Mouse (Mus musculus): ENCODE measurements around the gene Aamp.

The Aamp gene

DNA sequence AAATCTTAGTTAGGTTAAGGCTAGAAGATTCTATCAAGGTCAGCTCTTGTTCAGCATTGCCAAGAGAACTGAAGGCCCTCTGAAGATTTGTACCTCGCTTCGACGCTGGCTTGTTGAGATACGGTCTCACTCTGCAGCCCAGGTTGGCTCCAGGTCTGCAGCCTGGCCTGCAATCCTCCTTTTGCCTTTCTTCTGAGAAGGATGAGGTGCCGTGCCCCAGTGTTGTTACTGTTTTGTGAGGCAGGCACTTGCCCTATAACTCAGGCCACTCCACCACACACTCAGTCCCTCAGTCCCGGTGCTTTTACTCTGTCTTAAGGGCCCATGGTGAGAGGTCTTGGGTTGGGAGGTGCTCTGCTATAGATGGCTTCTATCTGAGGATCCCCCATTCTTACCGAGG, 17.7 kb upstream of the Aamp start:
- in situ Hi-C loops (cut with MboI, MseI) = no loop called here

DNA sequence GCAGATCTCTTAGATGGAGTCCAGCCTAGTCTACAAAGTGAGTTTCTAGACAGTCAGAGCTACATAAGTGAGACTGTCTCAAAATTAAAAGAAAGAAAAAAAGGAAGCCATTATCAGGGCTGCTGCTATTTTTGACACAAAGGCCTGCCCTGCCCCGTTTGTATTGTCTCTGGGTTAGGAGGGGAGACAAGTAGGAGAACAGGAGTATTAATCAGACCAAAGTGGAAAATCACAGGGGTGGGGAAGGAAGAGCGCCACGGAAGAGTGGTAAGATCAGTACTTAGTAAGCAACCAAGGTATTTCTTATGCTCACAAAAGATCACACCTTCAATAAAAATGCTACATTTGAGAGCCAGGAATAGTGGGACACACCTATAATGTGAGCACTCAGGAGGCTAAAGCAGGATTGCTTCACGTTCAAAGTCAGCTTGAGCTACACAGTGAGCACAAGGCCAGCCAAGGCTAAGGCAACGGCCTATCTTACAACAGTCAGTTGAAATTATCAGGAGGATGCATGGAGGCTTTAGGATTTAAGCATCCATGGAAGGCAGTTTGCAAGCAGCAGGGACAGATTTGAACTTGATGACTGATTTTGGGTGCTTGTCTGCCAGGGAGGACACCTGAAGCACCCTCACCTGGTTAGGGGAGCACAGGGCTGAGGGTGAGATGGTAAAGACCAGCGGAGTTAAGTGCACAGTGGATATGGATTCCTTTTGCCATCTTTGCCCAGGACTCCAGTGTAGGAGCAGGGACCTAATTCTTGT, 16.0 kb upstream of the Aamp start:
- in situ Hi-C loops (cut with MboI, MseI) = no loop called here

DNA sequence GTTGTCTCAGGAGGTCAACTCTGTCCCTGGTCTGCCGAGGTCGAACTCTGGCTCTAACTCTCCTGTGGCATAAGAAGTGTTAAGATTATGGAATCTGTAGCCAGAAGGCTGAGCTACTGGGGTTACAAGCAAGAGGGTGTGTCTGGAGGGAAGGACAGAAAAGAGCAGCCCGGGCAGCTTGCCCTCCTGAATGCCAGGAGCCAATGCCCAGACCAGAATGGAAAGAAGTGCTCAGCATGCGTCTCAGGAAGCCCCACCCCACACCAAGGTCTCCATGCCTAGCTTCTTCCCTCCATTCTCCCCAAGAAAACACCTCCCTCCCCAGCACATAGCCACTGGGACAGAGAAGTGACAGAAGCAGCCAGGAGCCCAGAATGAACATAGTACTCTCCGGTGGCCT, 14.5 kb upstream of the Aamp start:
- in situ Hi-C loops (cut with MboI, MseI) = loop anchor here (25.0 kb wide), 1 partner anchor 913 kb away; the partner anchor contains the start of genes Glb1l, Stk16 and Tuba4a

DNA sequence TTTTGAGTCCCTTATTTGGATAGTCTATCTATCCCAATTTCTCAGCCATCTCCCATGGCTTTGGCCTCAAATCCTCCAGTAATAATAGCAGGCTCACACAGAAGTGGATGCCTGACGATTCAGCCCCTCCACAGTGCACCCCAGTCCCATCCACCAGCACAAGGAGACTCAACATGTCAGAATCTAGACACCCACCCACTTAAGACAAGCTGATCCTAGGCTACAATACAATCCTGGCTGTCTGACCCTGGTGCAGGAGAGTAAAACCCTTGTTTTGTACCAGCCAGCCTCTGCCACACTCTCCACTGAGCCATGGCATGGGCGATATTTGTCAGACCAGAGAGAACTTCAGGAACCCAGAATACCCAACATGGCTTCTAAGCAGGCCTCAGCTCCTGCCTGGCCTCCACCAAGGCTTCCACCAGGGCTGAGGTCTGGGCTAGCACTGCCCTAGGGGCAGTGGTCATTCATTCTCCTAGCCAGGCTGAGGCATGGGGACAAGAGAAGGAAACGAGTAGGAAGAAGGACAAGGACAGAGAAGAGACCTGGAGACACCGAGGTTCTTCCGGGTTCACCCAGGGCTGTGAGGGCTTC, 13.7 kb upstream of the Aamp start:
- in situ Hi-C loops (cut with MboI, MseI) = loop anchor here (25.0 kb wide), 1 partner anchor 914 kb away; the partner anchor contains the start of genes Glb1l, Stk16 and Tuba4a

DNA sequence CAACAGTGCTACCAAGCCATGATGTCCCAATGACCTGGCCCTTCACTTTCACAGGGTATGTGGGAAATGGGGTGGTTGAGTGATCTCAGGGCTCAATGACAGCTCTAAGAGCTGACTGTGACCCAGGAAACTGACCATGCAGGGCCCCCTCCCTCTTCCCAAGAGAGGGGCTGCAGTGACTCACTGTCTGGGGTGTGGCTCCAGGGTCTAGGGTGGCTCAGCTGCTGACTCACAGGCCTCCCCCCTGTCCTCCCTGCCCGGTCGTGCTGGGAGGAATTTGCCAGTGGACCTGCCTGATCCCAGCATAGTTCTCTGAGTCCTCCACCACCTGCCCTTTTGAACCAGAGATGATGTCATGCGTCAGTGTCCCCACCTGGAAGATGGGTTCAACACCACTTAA, 12.7 kb upstream of the Aamp start:
- in situ Hi-C loops (cut with MboI, MseI) = loop anchor here (25.0 kb wide), 1 partner anchor 915 kb away; the partner anchor contains the start of genes Glb1l, Stk16 and Tuba4a

DNA sequence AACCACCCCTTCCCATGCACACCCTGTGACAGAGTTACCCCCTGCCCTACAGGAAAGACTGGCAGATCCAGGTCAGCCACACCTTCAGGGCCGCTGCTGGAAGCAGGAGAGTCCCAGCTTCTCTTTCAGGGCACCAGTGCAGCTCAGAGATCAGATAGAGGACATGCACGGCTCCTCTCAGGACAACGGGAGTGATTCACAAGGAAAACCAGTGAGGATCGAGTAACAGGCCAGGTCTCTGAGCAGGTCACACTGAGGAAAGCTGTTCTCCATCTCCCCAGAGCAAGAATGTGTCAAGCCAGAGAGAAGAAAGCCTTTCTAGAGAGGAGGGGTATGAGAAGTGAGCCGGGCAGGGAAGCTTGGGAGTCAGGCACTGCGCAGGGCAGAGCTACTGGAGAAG, 11.9 kb upstream of the Aamp start:
- in situ Hi-C loops (cut with MboI, MseI) = loop anchor here (25.0 kb wide), 1 partner anchor 916 kb away; the partner anchor contains the start of genes Glb1l, Stk16 and Tuba4a

DNA sequence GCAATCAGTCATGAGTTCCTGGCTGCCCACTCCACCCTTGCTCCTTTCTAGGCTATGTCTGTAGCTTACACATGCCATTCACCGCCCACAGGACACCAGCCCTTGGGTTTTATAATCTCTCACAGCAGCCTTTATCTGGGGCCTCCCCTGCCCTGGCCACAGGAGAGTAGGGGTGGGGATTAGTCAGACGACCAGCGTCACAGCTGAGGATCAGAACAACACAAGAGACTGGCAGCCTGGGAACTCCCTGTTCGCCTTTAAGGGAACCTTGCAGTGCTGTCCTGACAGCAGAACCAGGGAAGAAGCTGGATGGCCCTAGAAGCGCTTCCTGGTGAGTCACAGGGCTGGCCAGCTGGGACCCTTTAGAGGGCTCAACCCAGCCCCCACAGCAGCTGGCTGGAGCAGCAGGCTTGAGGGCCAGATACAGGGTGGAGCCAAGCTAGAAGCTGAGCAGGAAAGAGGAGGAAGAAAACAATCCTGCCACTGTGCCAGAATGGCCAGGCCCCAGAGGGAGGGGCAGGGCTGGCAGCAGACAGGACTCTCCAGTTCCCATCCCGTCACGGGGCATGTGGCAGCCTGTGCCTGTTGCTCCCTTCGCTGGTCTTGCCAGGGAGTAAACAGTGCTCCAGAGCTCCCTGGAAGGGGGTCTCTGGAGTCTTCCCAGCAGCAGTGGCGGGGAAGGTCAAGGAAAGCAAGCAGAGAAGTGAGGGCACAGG, 11.1 kb upstream of the Aamp start:
- in situ Hi-C loops (cut with MboI, MseI) = loop anchor here (25.0 kb wide), 1 partner anchor 917 kb away; the partner anchor contains the start of genes Glb1l, Stk16 and Tuba4a

DNA sequence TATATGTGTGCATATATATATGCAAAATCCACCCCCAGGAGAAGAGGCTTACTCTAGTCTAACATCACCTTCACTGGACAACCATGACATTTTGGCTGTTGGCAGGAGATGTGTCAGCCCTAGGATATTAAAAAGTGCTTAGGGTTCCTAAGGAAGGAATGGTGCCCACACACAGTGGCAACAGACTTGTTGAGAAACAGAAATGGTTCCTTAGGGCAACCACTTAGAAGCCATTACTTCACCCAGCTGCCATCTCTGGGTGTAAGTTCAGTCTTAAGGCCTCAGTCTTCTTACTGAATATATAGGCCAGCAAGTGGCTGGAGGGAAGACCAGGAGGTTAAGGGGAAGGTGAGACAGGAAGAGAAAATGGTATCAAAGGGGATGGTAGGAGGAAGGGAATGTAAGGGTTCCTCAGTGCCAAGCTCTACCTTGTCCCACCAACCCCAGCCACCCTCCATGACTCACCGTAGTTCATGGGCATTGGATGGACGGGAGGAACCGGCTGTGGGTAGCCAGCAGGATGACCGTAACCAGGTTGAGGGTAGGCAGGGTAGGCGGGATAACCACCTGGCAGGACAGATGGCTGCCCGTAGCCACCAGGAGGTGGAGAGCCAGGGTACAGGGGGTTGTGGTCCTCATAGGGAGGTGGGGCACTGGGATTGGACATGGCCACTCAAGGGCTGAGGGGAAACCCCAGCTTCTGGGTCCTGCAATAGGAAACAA, 10.4 kb upstream of the Aamp start:
- in situ Hi-C loops (cut with MboI, MseI) = loop anchor here (25.0 kb wide), 1 partner anchor 917 kb away; the partner anchor contains the start of genes Glb1l, Stk16 and Tuba4a

DNA sequence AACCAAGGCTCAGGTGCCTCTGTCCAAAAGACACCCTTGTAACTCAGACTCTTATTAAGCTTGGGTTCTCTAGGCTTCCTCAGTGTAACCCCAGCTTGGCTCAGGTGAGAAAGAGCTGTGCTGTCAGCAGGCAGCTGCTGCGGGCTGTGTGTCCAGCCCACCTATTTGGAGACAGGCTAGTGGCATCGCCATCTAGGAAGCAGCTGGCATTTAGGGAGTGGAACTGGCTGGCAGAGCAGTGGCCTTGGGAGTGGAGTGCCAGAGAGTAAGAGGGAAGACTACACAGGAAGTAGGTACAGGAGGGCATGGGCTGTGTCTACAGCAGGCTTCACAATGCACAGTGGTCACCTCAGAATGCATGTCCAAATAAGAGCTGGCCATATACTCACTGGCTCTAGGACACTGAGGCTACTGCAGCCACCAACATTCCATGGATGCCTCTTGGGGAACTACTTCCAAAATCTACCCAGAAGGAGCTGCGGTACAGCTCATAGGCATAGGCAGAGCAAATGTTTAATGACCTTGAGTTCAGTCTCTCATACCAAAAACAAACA, 9.6 kb upstream of the Aamp start:
- in situ Hi-C loops (cut with MboI, MseI) = loop anchor here (25.0 kb wide), 1 partner anchor 918 kb away; the partner anchor contains the start of genes Glb1l, Stk16 and Tuba4a

DNA sequence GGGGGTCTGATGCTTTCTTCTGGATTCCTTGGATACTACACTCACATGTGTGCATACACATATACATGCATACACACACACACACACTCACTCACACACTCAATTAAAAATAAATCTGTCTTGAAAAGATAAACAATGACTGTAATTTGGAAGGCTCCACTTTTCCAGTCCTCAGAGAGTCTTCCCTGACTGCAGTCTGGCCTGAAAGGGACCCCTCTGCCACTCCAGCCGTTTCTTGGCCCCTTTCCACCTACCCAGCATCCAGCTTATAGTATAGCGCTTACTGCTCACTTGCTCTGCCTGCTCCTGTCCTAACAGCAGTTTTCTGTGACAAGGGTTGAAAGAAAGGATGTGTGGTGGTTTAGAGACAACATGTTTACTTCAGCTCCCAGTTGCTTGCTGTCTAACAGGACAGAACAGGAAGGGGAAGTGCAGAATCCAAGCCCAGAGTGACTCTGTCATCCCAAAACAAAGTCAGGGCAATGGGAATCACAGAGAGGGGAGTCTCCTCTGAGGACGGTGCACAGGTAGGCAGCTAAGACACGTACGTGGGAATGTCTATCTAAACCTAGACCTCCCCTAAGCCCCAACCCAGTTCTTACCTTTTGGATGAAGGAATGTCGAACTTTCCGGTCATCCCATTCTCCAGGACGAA, 8.9 kb upstream of the Aamp start:
- in situ Hi-C loops (cut with MboI, MseI) = loop anchor here (25.0 kb wide), 1 partner anchor 919 kb away; the partner anchor contains the start of genes Glb1l, Stk16 and Tuba4a

DNA sequence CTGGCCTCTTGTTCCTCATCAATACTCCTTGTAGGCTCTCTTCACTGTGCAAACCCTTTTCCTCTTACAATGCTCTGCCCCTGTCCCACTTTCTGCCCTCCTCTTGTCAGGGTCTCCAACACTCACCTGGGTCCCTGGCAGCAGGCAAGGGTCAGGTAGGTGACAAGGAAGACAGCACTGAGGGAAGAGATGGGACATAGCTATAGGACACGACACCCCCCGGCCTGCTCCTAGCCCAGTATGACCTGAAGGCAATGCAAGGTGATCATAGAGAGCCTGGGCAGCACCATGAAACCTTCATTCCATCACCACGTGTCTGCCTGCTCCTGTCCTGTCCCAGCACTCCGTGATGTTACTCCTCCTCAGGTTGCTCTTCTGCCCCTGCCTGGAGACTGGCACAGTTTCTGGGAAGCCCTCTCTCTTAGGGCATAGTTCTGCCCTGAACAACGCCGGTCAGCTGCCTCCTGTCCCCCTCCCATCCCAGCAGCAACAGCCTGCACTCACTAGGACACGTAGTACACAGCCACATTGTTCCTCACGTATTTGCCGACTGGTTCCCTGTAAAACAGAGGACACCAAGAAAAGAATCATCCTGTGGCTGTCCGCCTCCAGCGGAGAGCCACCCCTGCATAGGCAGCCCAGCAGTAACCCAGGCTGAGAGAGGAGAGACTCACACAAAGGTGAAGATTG, 7.9 kb upstream of the Aamp start:
- in situ Hi-C loops (cut with MboI, MseI) = loop anchor here (25.0 kb wide), 1 partner anchor 920 kb away; the partner anchor contains the start of genes Glb1l, Stk16 and Tuba4a

DNA sequence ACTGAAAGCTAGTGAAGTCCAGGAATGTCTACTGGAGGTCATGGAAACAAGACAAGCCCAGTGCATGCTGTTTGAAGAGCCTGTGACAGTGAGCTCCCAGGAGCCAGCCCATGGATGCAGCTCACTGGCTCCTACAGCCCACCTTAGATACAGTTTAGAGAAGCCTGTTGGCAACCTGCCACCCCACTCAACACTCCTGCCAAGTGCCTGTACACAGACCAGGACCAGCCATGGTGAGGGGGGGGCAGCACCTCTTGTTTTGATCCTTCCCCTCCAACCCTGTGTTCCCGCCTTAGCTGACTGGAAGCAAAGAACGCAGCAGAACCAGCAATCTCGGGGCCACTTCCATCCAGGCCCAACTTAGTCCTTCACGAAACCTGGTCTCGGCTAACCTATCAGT, 5.6 kb upstream of the Aamp start:
- in situ Hi-C loops (cut with MboI, MseI) = loop anchor here (25.0 kb wide), 1 partner anchor 922 kb away; the partner anchor contains the start of genes Glb1l, Stk16 and Tuba4a

DNA sequence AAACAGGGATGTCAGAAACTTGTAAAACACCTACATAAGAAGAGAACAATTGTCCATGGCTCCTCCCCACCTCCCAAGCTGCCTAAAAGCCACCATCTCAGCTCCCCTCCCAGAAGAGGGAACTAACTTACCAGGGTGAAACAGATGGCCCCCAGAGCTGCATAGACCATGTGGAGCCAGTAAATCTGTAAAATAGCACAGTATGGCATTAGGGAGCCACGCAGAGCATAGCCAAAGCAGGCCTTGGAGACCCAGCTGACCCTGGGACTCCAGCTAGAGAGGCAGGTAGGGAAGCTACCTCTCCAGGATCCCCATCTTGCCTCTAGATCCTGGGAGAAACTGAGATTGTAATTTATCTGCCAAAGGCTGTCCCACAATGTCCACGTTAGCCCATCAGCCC, 5.2 kb upstream of the Aamp start:
- in situ Hi-C loops (cut with MboI, MseI) = loop anchor here (25.0 kb wide), 1 partner anchor 923 kb away; the partner anchor contains the start of genes Glb1l, Stk16 and Tuba4a

DNA sequence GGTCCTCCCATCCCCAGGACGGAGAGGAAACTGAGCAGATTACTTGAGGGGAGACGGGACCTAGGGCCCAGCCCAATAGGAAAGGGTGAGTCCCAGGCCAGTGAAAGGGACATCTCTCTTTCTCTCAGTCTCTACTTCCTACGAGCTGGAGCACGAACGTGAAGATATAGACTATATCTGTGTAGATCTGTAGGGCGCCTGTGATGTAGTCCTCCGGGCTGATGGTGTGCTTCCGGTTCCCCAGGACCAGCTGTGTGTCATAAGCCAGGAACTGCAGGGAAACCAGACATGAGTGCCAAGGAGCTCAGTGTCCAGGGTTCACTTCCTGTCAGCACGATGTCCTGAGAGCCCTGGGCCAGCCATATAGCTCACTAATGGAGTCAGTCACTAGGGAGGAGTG, 4.7 kb upstream of the Aamp start:
- in situ Hi-C loops (cut with MboI, MseI) = loop anchor here (25.0 kb wide), 1 partner anchor 923 kb away; the partner anchor contains the start of genes Glb1l, Stk16 and Tuba4a

DNA sequence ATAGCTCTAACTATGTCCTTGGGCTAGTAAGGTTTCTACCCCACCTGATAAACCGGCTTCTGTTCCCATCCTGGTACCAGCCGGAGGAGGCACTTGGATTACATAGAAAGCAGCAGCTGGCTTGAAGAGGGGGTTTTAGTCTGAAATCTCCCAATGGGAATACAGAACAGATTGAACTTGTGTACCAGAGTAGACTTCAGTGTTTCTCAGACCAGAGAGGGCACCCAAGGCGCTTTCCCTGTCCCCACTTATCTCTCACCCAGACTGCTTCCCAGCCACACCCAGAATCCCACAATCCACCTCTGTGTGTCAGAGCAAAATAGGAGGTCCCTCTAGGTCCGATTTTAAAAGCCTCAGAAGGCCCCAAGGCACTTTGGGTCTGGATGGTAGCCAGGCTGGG, 3.8 kb upstream of the Aamp start:
- in situ Hi-C loops (cut with MboI, MseI) = loop anchor here (25.0 kb wide), 1 partner anchor 924 kb away; the partner anchor contains the start of genes Glb1l, Stk16 and Tuba4a

DNA sequence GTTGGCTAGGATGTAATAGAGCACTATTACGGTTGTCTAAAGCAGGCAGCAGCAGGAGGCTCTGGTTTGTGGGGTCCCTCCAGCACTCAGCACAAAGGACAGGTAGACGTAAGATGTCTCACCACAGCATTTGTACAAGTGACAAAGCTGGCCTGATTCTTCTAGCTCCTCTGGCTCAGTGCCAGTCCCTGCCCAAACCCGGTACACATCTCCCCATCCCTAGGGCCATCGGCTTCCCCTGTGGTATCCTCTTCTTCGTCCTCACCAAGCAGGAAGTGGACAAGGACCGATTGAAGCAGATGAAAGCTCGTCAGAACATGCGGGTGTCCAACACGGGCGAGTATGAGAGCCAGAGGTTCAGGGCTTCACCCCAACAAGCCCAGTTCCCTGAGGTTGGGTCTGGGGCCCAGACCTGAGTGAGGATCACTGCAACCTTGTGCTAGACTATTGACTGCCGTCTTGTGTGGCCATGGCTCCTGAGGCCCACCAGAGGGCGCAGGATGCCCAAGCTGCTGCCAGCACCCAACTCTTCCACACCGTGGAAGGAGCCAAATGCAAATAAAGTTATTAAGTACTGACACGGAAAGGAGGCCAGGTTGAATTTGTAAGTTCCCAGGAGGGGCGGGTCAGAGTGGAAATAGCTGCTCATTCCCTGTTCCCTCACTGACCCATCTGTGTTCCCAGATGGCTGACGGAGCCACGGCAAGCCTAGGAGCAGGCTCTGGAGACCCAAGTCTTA, 2.5 kb upstream of the Aamp start:
- in situ Hi-C loops (cut with MboI, MseI) = loop anchor here (25.0 kb wide), 1 partner anchor 925 kb away; the partner anchor contains the start of genes Glb1l, Stk16 and Tuba4a

DNA sequence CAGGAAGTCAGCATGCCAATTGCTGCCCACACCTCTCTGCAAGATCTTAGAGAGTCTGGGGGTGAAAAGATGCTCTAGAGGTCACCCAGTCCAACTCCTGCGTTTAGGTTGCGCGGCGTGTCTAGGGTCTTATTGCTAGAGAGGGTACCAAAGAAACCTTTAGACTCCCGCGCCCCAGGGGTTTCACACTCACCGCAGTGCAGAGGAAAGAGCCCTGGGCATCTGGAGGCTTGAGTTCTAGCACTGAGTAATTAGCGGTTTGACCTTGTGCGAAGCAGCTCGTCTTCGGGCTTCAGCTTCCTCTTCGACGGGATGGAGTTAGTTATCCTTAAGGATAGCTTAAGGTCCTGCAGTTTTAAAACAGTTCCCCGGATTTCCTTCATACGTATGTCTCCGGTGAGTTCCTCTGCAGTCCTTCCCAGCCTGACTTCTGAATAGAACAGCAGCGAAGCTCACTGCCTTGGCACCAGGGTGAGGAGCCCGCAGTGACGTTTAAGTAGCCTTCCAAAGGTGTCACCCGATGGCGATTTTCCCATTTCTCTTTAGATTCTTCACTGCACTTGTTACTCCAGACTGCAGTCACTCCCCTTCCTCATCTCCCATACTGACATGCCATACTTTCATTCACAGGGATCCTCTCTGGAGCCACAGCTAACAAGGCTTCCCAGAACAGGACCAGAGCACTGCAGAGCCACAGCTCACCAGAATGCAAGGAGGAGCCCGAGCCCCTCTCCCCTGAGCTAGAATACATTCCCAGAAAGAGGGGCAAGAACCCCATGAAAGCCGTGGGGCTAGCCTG, 873 bp upstream of the Aamp start:
- in situ Hi-C loops (cut with MboI, MseI) = loop anchor here (25.0 kb wide), 1 partner anchor 927 kb away; the partner anchor contains the start of genes Glb1l, Stk16 and Tuba4a

Data from regulatory T cell (primary cell).